In genomic region chr3:32705647-32706348, GRCm38 (mm10) we compare ENCODE assay signal across 7 mouse cellular contexts. TPM values are rescaled to one million over a fixed set of nuclear protein-coding genes. Genes with fewer than 3 reads are reported as not detected.
DNase-seq lines count a peak whose midpoint lies in the region; ATAC-seq and TF ChIP-seq lines count a peak whose summit lies in the region.
"Not testable (repeated sequence)": the region's sequence is repeated elsewhere in the genome, so short reads cannot be mapped to it uniquely, and the experiment has no call there.

TSS of gene Actl6a (plus strand) at chr3:32706298.

- intact Hi-C loops in heart, adult 2 months (cut with DNase I): loop anchor here (10.0 kb wide), 1 partner anchor 311 kb away; the partner anchor contains the start of gene Pik3ca

- not testable (repeated sequence) for TF ChIP-seq POLR2A in heart, adult 2 months (IDR thresholded peaks at IDR 0.05; ENCODE audit: insufficient read depth, low read depth, low read length)

- H3K4me2 ChIP-seq in forebrain, embryonic 11.5 days (ENCODE audit: low read depth, low read length, severe bottlenecking); hindbrain, embryonic 14.5 days (replicated peaks); liver, embryonic 14.5 days (ENCODE audit: low read depth); midbrain, embryonic 16.5 days (ENCODE audit: low read length): not testable (repeated sequence)

- not testable (repeated sequence) for H3K4me3 ChIP-seq in forebrain, embryonic 11.5 days (ENCODE audit: low read depth, low read length); heart, adult 2 months; hindbrain, embryonic 14.5 days (replicated peaks; ENCODE audit: low read length); liver, embryonic 14.5 days (ENCODE audit: insufficient read depth in 1 of 2, low read depth in 2 of 2, low read length in 2 of 2); midbrain, embryonic 16.5 days (ENCODE audit: low read depth, low read length)

- not testable (repeated sequence) for H3K9me3 ChIP-seq in forebrain, embryonic 11.5 days (ENCODE audit: control insufficient read depth, low read length); hindbrain, embryonic 14.5 days (ENCODE audit: control insufficient read depth, low read length); liver, embryonic 14.5 days (ENCODE audit: control insufficient read depth, low read length); midbrain, embryonic 16.5 days (replicated peaks; ENCODE audit: control insufficient read depth, low read length, poor library complexity, severe bottlenecking)

- not testable (repeated sequence) for DNase-seq in adrenal gland, postnatal 25 days; forebrain, embryonic 11.5 days (ENCODE audit: low spot score); heart, adult 2 months; hindbrain, embryonic 14.5 days (ENCODE audit: low spot score); layer of hippocampus, postnatal 25 days (ENCODE audit: extremely low spot score in 1 of 2, low spot score in 1 of 2); liver, embryonic 14.5 days (ENCODE audit: low read depth in 3 of 3, low spot score in 3 of 3)

- not testable (repeated sequence) for H3K4me1 ChIP-seq in forebrain, embryonic 11.5 days (replicated peaks; ENCODE audit: control insufficient read depth, insufficient read depth, low read length); heart, adult 2 months (ENCODE audit: control insufficient read depth, insufficient read depth, low read length); liver, embryonic 14.5 days (replicated peaks; ENCODE audit: control insufficient read depth in 2 of 2, insufficient read depth in 2 of 2, low read length in 1 of 2); midbrain, embryonic 16.5 days (ENCODE audit: control insufficient read depth, insufficient read depth, low read length)
- H3K4me1 ChIP-seq in hindbrain, embryonic 14.5 days (replicated peaks; ENCODE audit: control insufficient read depth, insufficient read depth, low read length): peaks cover 12% of the 10 kb centered on the region; the same call in 1 of the 2 replicates

- H3K27me3 ChIP-seq in forebrain, embryonic 11.5 days (ENCODE audit: control insufficient read depth, insufficient read depth, low read length); heart, adult 2 months (ENCODE audit: control insufficient read depth, insufficient read depth, low read length); hindbrain, embryonic 14.5 days (ENCODE audit: control insufficient read depth, insufficient read depth, low read length); liver, embryonic 14.5 days (ENCODE audit: control insufficient read depth, insufficient read depth, low read length); midbrain, embryonic 16.5 days (ENCODE audit: control insufficient read depth, insufficient read depth, low read depth, low read length): not testable (repeated sequence)

- not testable (repeated sequence) for TF ChIP-seq EP300 in heart, adult 2 months (IDR thresholded peaks at IDR 0.05; ENCODE audit: insufficient read depth, low read depth, low read length); liver, embryonic 14.5 days (IDR thresholded peaks at IDR 0.05; ENCODE audit: low read depth)

- not testable (repeated sequence) for TF ChIP-seq CTCF in heart, adult 2 months (IDR thresholded peaks at IDR 0.05); liver, embryonic 14.5 days (IDR thresholded peaks at IDR 0.05; ENCODE audit: low read depth)

- not testable (repeated sequence) for H3K9ac ChIP-seq in forebrain, embryonic 11.5 days (ENCODE audit: low read length); heart, adult 2 months (ENCODE audit: low read depth, low read length); hindbrain, embryonic 14.5 days; liver, embryonic 14.5 days (replicated peaks); midbrain, embryonic 16.5 days (ENCODE audit: low read depth, low read length)

- not testable (repeated sequence) for H3K36me3 ChIP-seq in forebrain, embryonic 11.5 days (ENCODE audit: control insufficient read depth, insufficient read depth, low read length); heart, adult 2 months (ENCODE audit: control insufficient read depth, insufficient read depth, low read length); hindbrain, embryonic 14.5 days (replicated peaks; ENCODE audit: control insufficient read depth, insufficient read depth); liver, embryonic 14.5 days (replicated peaks; ENCODE audit: control insufficient read depth, insufficient read depth, low read depth); midbrain, embryonic 16.5 days (ENCODE audit: control insufficient read depth, insufficient read depth, low read length)

- not testable (repeated sequence) for ATAC-seq in forebrain, embryonic 11.5 days (replicated peaks; ENCODE audit: low FRiP score); hindbrain, embryonic 14.5 days (ENCODE audit: low FRiP score); liver, embryonic 14.5 days (ENCODE audit: insufficient read depth); midbrain, embryonic 16.5 days

- not testable (repeated sequence) for H3K79me2 ChIP-seq in heart, adult 2 months (replicated peaks; ENCODE audit: control insufficient read depth, insufficient read depth, low read length)

- H3K27ac ChIP-seq in forebrain, embryonic 11.5 days (ENCODE audit: low read depth, low read length); heart, adult 2 months; hindbrain, embryonic 14.5 days; liver, embryonic 14.5 days; midbrain, embryonic 16.5 days (ENCODE audit: low read length): not testable (repeated sequence)

- WGBS in forebrain, embryonic 11.5 days: 75% methylated on average over 9 of the region's 9 CpGs
- 73% methylated on average over 9 of the region's 9 CpGs for WGBS in heart, adult 2 months
- WGBS in hindbrain, embryonic 14.5 days: 80% methylated on average over 9 of the region's 9 CpGs
- 64% methylated on average over 9 of the region's 9 CpGs for WGBS in liver, embryonic 14.5 days (ENCODE audit: insufficient replicate concordance)
- WGBS in midbrain, embryonic 16.5 days: 80% methylated on average over 9 of the region's 9 CpGs

RNA-seq across cellular contexts. Expression of gene Actl6a, which starts in this region (rescaled TPM):
- total RNA-seq in adrenal gland, postnatal 25 days (2021): 55.6 and 57.1 TPM in 2 replicates
- polyA plus RNA-seq in forebrain, embryonic 11.5 days (2014; fragmentation: Nextera tagmentation; extraction: Ambion mirVana): 276 and 280 TPM in 2 replicates
- 10 to 100 TPM; 22.1 to 22.9 TPM for total RNA-seq in heart, adult 2 months (2021)
- 11.1 and 18.1 TPM in 2 replicates for polyA plus RNA-seq in heart, adult 2 months (2012; rRNA removed)
- 58.7 and 63.9 TPM in 2 replicates for polyA plus RNA-seq in hindbrain, embryonic 14.5 days (2014; fragmentation: Nextera tagmentation; extraction: Ambion mirVana)
- 10 to 100 TPM; 16.1 to 21.6 TPM for total RNA-seq in layer of hippocampus, postnatal 25 days (2021)
- 25.4 and 31.0 TPM in 2 replicates for polyA plus RNA-seq in liver, embryonic 14.5 days (2012; rRNA removed)
- polyA plus RNA-seq in liver, embryonic 14.5 days (2014; fragmentation: Nextera tagmentation; extraction: Ambion mirVana): 73.7 and 79.8 TPM in 2 replicates
- 51.6 and 66.6 TPM in 2 replicates for polyA plus RNA-seq in midbrain, embryonic 16.5 days (2015; fragmentation: Nextera tagmentation; extraction: Ambion mirVana)
